Mouse (Mus musculus) CH12.LX (cell line): ENCODE measurements at regions not wholly inside any gene's neighbourhood (a gene's known extent, or its start where the extent isn't known, plus 50 kb on each side); places are given as distances from the start of the nearest gene placed in this dataset.
A peak's percentile ranks its signal among the peaks of the same experiment; 100 is the strongest.

Experiments
- CHD2 ChIP-seq: IDR thresholded peaks from 2 replicates; pipeline ENCODE4 v1.6.1; 2011; ENCODE audit warnings: low read length, improper control_type of control experiment
- CTCF ChIP-seq, 2 experiments: IDR thresholded peaks in 1 of 2; conservative IDR thresholded peaks in 1 of 2; 2 replicates each; pipeline ENCODE4 v1.5.1; 2011 to 2012; ENCODE audit warnings: low read depth in 2 of 2, low read length in 2 of 2, improper control_type of control experiment in 1 of 2, inconsistent platforms in 1 of 2, mild to moderate bottlenecking in 1 of 2, moderate library complexity in 1 of 2
- EP300 ChIP-seq: IDR thresholded peaks from 2 replicates; pipeline ENCODE4 v1.6.1; 2011; ENCODE audit warnings: low read length, improper control_type of control experiment
- GABPA ChIP-seq: IDR thresholded peaks from 2 replicates; pipeline ENCODE4 v1.6.1; 2012; ENCODE audit warnings: low read depth, low read length, improper control_type of control experiment, inconsistent platforms; ENCODE audit not compliant: insufficient replicate concordance
- IRF4 ChIP-seq: IDR thresholded peaks from 2 replicates; pipeline ENCODE4 v1.6.1; 2014; ENCODE audit warnings: low read depth, mild to moderate bottlenecking, inconsistent platforms, low read length, improper control_type of control experiment
- JUN ChIP-seq: IDR thresholded peaks from 2 replicates; pipeline ENCODE4 v1.6.1; 2011; ENCODE audit warnings: low read depth, mild to moderate bottlenecking, low read length, improper control_type of control experiment, moderate library complexity; ENCODE audit not compliant: insufficient read depth
- POLR2A ChIP-seq: IDR thresholded peaks from 2 replicates; pipeline ENCODE4 v1.6.1; 2011; ENCODE audit warnings: low read depth, mild to moderate bottlenecking, improper control_type of control experiment, low read length
- POLR2AphosphoS2 ChIP-seq: IDR thresholded peaks from 2 replicates; pipeline ENCODE4 v1.6.1; 2011; ENCODE audit warnings: low read depth, low read length, improper control_type of control experiment
- RCOR1 ChIP-seq: conservative IDR thresholded peaks from 2 replicates; pipeline ENCODE4 v1.6.1; 2012; ENCODE audit warnings: low read depth, mild to moderate bottlenecking, inconsistent platforms, low read length, improper control_type of control experiment
- USF1 ChIP-seq: IDR thresholded peaks from 2 replicates; pipeline ENCODE4 v1.6.1; 2014; ENCODE audit warnings: low read depth, mild to moderate bottlenecking, inconsistent platforms, low read length, improper control_type of control experiment

- no peak for TF ChIP-seq EP300
- no peak for TF ChIP-seq POLR2AphosphoS2
- TF ChIP-seq POLR2A, result no peak
- peak in 1 of 2 experiments; percentile 47; a peak in 2 of 4 replicates for TF ChIP-seq CTCF (conservative IDR thresholded peaks at IDR 0.05 in 1 of 2, IDR thresholded peaks at IDR 0.05 in 1 of 2; ENCODE audit: low read depth in 2 of 2, low read length in 2 of 2)
- no peak for TF ChIP-seq JUN
- TF ChIP-seq USF1, result no peak
- TF ChIP-seq GABPA, result no peak
- no peak for TF ChIP-seq CHD2
- no peak for TF ChIP-seq IRF4
- TF ChIP-seq RCOR1, result no peak
Observed at GRCm38 (mm10) chr16:66086499-66086898, 271.4 kb downstream of the Vgll3 start.
